Mouse (Mus musculus): ENCODE measurements at regions not wholly inside any gene's neighbourhood (a gene's known extent, or its start where the extent isn't known, plus 50 kb on each side); places are given as distances from the start of the nearest gene placed in this dataset.

- no peak for DNase-seq (ENCODE audit: low spot score in 2 of 2)
Observed at GRCm38 (mm10) chr4:152935484-152935883, 457.8 kb upstream of the Kcnab2 start.

- DNase-seq (ENCODE audit: low spot score in 2 of 2) = no peak
Observed at GRCm38 (mm10) chr4:152928422-152928985, 450.8 kb upstream of the Kcnab2 start.

GRCm38 (mm10) chr4:152920261-152920660 lies 442.6 kb upstream of the Kcnab2 start:
- DNase-seq (ENCODE audit: low spot score in 2 of 2) = no peak

- no peak for DNase-seq (ENCODE audit: low spot score in 2 of 2)
Observed at GRCm38 (mm10) chr4:152919851-152920250, 442.2 kb upstream of the Kcnab2 start.

GRCm38 (mm10) chr4:152916576-152916975 lies 438.9 kb upstream of the Kcnab2 start:
- no peak for DNase-seq (ENCODE audit: low spot score in 2 of 2)

GRCm38 (mm10) chr4:152913497-152913896 lies 435.8 kb upstream of the Kcnab2 start:
- DNase-seq (ENCODE audit: low spot score in 2 of 2) = no peak

GRCm38 (mm10) chr4:152912846-152913245 lies 435.2 kb upstream of the Kcnab2 start:
- DNase-seq (ENCODE audit: low spot score in 2 of 2) = no peak

GRCm38 (mm10) chr4:152908235-152908634 lies 430.6 kb upstream of the Kcnab2 start:
- peak; percentile 35 to 47 for DNase-seq (ENCODE audit: low spot score in 2 of 2)

GRCm38 (mm10) chr4:152902851-152903250 lies 425.2 kb upstream of the Kcnab2 start:
- no peak for DNase-seq (ENCODE audit: low spot score in 2 of 2)

GRCm38 (mm10) chr4:152900049-152900448 lies 422.4 kb upstream of the Kcnab2 start:
- peak in 1 of 2 experiments; percentile 18 for DNase-seq (ENCODE audit: low spot score in 2 of 2)

- no peak for DNase-seq (ENCODE audit: low spot score in 2 of 2)
Observed at GRCm38 (mm10) chr4:152895076-152895475, 417.4 kb upstream of the Kcnab2 start.

- DNase-seq (ENCODE audit: low spot score in 2 of 2) = no peak
Observed at GRCm38 (mm10) chr4:152892997-152893396, 415.3 kb upstream of the Kcnab2 start.

GRCm38 (mm10) chr4:152889211-152889610 lies 411.5 kb upstream of the Kcnab2 start:
- no peak for DNase-seq (ENCODE audit: low spot score in 2 of 2)

GRCm38 (mm10) chr4:152888306-152888705 lies 410.6 kb upstream of the Kcnab2 start:
- DNase-seq (ENCODE audit: low spot score in 2 of 2) = no peak

GRCm38 (mm10) chr4:152886773-152887172 lies 409.1 kb upstream of the Kcnab2 start:
- DNase-seq (ENCODE audit: low spot score in 2 of 2) = no peak

- DNase-seq (ENCODE audit: low spot score in 2 of 2) = no peak
Observed at GRCm38 (mm10) chr4:152881433-152881930, 403.8 kb upstream of the Kcnab2 start.

GRCm38 (mm10) chr4:152880368-152880767 lies 402.7 kb upstream of the Kcnab2 start:
- no peak for DNase-seq (ENCODE audit: low spot score in 2 of 2)

GRCm38 (mm10) chr4:152878941-152879340 lies 401.3 kb upstream of the Kcnab2 start:
- DNase-seq (ENCODE audit: low spot score in 2 of 2) = no peak

GRCm38 (mm10) chr4:152878401-152878800 lies 400.7 kb upstream of the Kcnab2 start:
- no peak for DNase-seq (ENCODE audit: low spot score in 2 of 2)

GRCm38 (mm10) chr4:152870046-152870445 lies 392.4 kb upstream of the Kcnab2 start:
- DNase-seq (ENCODE audit: low spot score in 2 of 2) = no peak

GRCm38 (mm10) chr4:152865894-152866293 lies 388.2 kb upstream of the Kcnab2 start:
- DNase-seq (ENCODE audit: low spot score in 2 of 2) = no peak

- peak; percentile 15 to 35 for DNase-seq (ENCODE audit: low spot score in 2 of 2)
Observed at GRCm38 (mm10) chr4:152862818-152863614, 385.3 kb upstream of the Kcnab2 start.

GRCm38 (mm10) chr4:152859161-152859560 lies 381.5 kb upstream of the Kcnab2 start:
- DNase-seq (ENCODE audit: low spot score in 2 of 2) = no peak
